8 mouse cellular contexts compared by ENCODE assay signal in genomic region chr2:73566162-73566561, GRCm38 (mm10). TPM values are rescaled to one million over a fixed set of nuclear protein-coding genes. Genes with fewer than 3 reads are reported as not detected.
DNase-seq lines count a peak whose midpoint lies in the region; ATAC-seq and TF ChIP-seq lines count a peak whose summit lies in the region.

No protein-coding gene starts in this region.

- peak; percentile 54; the same call in 1 of the 2 replicates for ATAC-seq in midbrain, embryonic 16.5 days

- peak; percentile 18 for DNase-seq in kidney, adult 18-20 months
- DNase-seq in kidney, adult 11 months = no peak
- peak; percentile 63 for DNase-seq in embryo, embryonic 10 days (ENCODE audit: low spot score)
- DNase-seq in frontal cortex, adult 2 months (ENCODE audit: extremely low spot score in 1 of 2, low spot score in 1 of 2) = no peak
- DNase-seq in layer of hippocampus, adult 9-10 months (ENCODE audit: low spot score) = no peak
- DNase-seq in layer of hippocampus, adult 9-11 months = no peak

- no peaks in the 10 kb centered on the region for H3K9me3 ChIP-seq in ES-Bruce4 (replicated peaks; ENCODE audit: control insufficient read depth, insufficient read depth, low read length, poor library complexity, severe bottlenecking)
- H3K9me3 ChIP-seq in midbrain, embryonic 16.5 days (replicated peaks; ENCODE audit: control insufficient read depth, low read length, poor library complexity, severe bottlenecking) = no peaks in the 10 kb centered on the region

- H3K9ac ChIP-seq in ES-Bruce4 (ENCODE audit: low read depth, poor library complexity, severe bottlenecking) = no peak overlapping the region
- H3K9ac ChIP-seq in midbrain, embryonic 16.5 days (ENCODE audit: low read depth, low read length) = no peak overlapping the region

- no peak for TF ChIP-seq EP300 in ES-Bruce4 (IDR thresholded peaks at IDR 0.05; ENCODE audit: insufficient read depth, low read depth, low read length)

- no peaks in the 10 kb centered on the region for H3K4me1 ChIP-seq in ES-Bruce4 (ENCODE audit: control insufficient read depth, insufficient read depth, low read length)
- peaks cover 11% of the 10 kb centered on the region; the same call in 1 of the 2 replicates for H3K4me1 ChIP-seq in midbrain, embryonic 16.5 days (ENCODE audit: control insufficient read depth, insufficient read depth, low read length)

- TF ChIP-seq CTCF in ES-Bruce4 (IDR thresholded peaks at IDR 0.05; ENCODE audit: low read depth, low read length) = peak; percentile 80

- H3K4me2 ChIP-seq in midbrain, embryonic 16.5 days (ENCODE audit: low read length) = no peak overlapping the region

- no peaks in the 10 kb centered on the region for H3K36me3 ChIP-seq in ES-Bruce4 (ENCODE audit: control insufficient read depth, insufficient read depth, low read length, poor library complexity, severe bottlenecking)
- H3K36me3 ChIP-seq in midbrain, embryonic 16.5 days (ENCODE audit: control insufficient read depth, insufficient read depth, low read length) = no peaks in the 10 kb centered on the region

- TF ChIP-seq POLR2A in ES-Bruce4 (IDR thresholded peaks at IDR 0.05; ENCODE audit: insufficient read depth, low read length) = no peak

- H3K4me3 ChIP-seq in ES-Bruce4 (ENCODE audit: low read depth, low read length) = no peak overlapping the region
- no peak overlapping the region for H3K4me3 ChIP-seq in midbrain, embryonic 16.5 days (ENCODE audit: low read depth, low read length)

- H3K27me3 ChIP-seq in ES-Bruce4 (ENCODE audit: control insufficient read depth, insufficient read depth, low read length, poor library complexity, severe bottlenecking) = no peaks in the 10 kb centered on the region
- no peaks in the 10 kb centered on the region for H3K27me3 ChIP-seq in midbrain, embryonic 16.5 days (ENCODE audit: control insufficient read depth, insufficient read depth, low read depth, low read length)

- no peak overlapping the region for H3K27ac ChIP-seq in ES-Bruce4 (ENCODE audit: insufficient read depth, low read length)
- no peak overlapping the region for H3K27ac ChIP-seq in midbrain, embryonic 16.5 days (ENCODE audit: low read length)

- 4% methylated on average over 7 of the region's 7 CpGs for WGBS in midbrain, embryonic 16.5 days

RNA-seq across cellular contexts. Expression of gene Chrna1, which starts 14.0 kb away (rescaled TPM):
- not detected in 2 replicates for polyA plus RNA-seq in ES-Bruce4 (2011; ENCODE audit: insufficient read depth, insufficient read length, low read depth, missing spikeins)
- 0.15 and 0.24 TPM in 2 replicates for polyA plus RNA-seq in midbrain, embryonic 16.5 days (2015; fragmentation: Nextera tagmentation; extraction: Ambion mirVana)
- 0.06 and 0.10 TPM in 2 replicates for polyA plus RNA-seq in frontal cortex, adult 2 months (2012; rRNA removed)

RNA-seq across cellular contexts. Expression of gene Wipf1, which starts 36.6 kb away (rescaled TPM):
- 7.8 and 11.7 TPM in 2 replicates for polyA plus RNA-seq in ES-Bruce4 (2011; ENCODE audit: insufficient read depth, insufficient read length, low read depth, missing spikeins)
- 2.1 and 2.6 TPM in 2 replicates for polyA plus RNA-seq in midbrain, embryonic 16.5 days (2015; fragmentation: Nextera tagmentation; extraction: Ambion mirVana)
- polyA plus RNA-seq in frontal cortex, adult 2 months (2012; rRNA removed) = 5.1 and 5.3 TPM in 2 replicates

Comparison
In these comparisons a context has a peak if more than half of its experiments do, and no peak if none do; other contexts are left out.
1. DNase-seq: peak in kidney, adult 18-20 months (single experiment) and embryo, embryonic 10 days (single experiment); none in kidney, adult 11 months (single experiment), frontal cortex, adult 2 months (0 of 2), layer of hippocampus, adult 9-10 months (single experiment) and layer of hippocampus, adult 9-11 months (single experiment).